Mouse (Mus musculus): ENCODE results near the gene Slc35c1.

Slc35c1 gene

GRCm38 (mm10) chr2:92474920-92475319 is 14.6 kb upstream of the Slc35c1 start:
- DNase-seq = no peak

DNA sequence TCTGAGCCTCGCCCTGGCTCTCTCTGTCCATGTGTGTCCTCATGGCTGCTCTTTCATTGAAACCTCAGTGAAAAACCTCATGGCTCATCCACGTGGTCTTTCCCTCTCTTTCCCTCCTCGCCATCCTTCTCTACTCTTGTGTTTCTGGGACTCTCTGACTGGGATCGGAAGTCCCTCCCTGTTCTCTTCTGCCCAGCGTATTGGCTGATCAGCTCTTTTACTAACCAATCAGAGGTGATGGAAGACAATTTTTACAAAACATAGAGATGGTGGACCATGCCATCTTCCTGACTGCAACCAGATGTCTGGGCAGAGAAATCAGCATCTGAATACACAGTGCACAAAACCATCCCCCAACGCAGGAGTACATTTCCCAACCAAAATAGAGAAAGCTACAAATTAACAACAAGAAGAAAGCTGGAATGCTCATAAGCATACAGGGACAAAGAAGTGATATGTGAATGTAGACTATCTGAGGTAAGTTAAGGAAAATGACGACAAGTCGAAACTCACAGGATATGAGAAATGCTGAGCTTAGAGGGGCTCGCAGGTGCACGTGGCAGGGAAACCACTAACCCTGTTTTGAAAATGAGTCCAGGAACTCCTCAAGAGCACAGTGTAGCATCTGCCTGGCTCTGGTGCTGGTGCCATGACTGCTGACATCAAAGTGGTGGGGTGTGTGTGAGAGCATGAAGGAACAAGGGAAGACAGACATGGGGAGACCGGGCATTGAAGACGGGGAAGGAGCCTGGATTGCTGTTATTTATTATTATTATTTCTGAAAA is 11.7 kb upstream of the Slc35c1 start:
- no peak for DNase-seq

- DNase-seq = no peak
Observed at GRCm38 (mm10) chr2:92464690-92465089, 4.4 kb upstream of the Slc35c1 start.

- DNase-seq = no peak
Observed at GRCm38 (mm10) chr2:92461215-92461614, 877 bp upstream of the Slc35c1 start.

GRCm38 (mm10) chr2:92459141-92459920 is 1.0 kb downstream of the Slc35c1 start:
- peak; percentile 88 for DNase-seq

DNA sequence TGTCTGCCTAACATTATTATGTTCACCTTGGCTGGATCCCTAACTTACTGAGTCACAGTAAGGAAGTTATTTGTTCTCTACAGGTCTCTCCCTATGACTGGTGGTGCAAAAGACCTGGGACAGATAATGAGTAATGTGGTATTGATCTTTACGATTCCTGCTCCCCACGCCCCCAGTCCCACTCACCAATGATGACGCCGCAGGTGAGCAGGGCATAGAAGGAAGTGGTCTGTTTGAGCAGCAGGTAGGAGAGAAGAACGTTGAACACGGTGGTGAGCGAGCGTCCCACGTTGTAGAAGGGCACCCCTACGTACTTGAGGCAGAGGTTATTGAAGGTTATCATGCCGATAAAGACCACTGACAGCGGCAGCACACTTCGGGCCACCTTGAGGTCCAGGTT is 1.9 kb downstream of the Slc35c1 start:
- no peak for DNase-seq

- no peak for DNase-seq
Observed at GRCm38 (mm10) chr2:92456970-92457530, 3.3 kb downstream of the Slc35c1 start.

GRCm38 (mm10) chr2:92455704-92456103 is 4.6 kb downstream of the Slc35c1 start:
- no peak for DNase-seq

- no peak for DNase-seq
Observed at GRCm38 (mm10) chr2:92454166-92454565, 6.2 kb downstream of the Slc35c1 start.

DNA sequence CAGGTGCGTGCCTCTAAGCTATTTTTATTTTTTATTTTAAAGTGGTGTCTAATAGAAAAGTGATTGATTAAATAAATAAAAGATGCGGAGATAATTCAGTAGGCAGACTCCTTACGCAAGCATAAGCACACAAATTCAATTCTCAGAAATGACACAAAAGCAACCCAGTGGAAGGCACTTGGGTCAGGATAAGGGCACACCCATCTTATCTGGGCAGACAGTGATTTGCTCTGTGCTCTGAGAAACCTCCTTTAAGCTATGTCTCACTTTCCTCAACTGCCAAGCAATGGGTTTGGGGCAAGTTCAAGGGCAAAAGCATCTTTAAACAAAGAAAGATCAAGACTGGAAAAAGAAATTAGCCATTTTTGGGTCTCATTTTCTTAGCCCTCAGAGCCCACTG is 9.2 kb downstream of the Slc35c1 start:
- DNase-seq = no peak

- DNase-seq = no peak
Observed at GRCm38 (mm10) chr2:92447121-92447740, 13.1 kb downstream of the Slc35c1 start.

DNA sequence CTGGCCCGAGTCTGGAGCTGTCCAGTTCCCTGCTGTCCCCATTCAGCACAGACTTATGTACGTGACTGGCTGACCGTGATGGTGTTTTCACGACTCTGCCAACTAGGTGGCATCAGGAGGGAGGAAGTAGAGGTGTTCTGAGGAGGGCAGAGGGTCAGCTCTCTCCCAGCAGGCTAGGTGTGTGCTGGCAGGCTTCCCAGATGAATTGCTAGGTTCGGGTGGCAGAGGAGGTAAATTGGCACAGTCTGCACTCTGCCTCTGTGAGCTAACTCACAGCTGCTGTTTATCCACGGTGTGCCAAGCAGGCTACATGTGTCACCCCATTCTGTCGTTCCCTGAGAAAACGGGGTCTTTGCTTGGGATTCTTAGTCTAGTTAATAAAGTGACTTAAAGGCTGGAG is 13.7 kb downstream of the Slc35c1 start:
- DNase-seq = no peak

DNA sequence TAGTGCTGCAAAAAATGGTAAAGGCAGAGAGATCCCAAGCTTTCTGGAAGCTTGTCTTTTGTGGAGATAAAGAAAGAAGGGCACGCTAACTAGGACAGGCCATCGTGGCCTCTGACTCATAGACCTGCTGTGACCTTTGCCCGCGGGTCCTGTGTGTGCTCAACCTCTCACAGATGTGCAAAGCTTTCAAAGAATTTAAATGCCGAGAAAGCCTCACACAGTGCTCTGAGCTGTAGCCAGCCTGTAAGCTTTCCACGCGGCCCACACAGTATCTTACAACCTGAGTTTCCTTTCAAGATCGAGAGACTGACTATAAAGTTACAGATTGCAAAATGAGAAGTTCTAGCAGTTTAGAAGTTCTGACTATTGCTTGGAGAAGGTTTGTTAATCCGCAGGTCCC is 14.4 kb downstream of the Slc35c1 start:
- DNase-seq = no peak

GRCm38 (mm10) chr2:92444376-92444775 is 16.0 kb downstream of the Slc35c1 start:
- no peak for DNase-seq

GRCm38 (mm10) chr2:92443313-92443712 is 17.0 kb downstream of the Slc35c1 start:
- DNase-seq = no peak

DNA sequence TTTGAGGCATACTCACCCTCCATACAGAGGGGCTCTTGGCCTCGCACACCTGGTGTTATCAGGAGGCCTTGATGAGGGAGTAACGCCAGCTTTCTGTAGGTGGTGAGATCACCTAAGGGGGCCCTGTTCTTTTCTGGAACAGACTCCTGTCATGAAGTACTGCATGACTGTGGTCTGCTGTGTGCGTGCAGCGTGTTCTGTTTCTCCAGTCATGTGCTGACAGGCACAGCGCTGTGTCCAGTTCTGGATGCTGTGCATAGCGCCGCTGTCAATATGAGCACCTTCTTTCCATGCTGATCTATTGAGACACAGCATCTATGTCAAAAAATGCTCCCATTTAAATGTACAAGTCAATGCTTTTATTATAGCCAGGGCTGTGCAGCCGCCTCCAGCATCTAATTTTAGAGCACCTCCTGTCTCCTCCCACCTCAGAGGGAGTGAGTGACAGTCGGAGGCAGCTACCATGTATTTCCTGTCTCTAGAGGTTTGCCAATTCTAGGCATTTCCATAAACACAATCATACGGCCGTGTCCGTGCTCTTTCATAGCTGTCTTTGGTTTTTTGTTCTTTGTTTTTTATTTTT is 17.8 kb downstream of the Slc35c1 start:
- DNase-seq = peak; percentile 85

GRCm38 (mm10) chr2:92440432-92440831 is 19.9 kb downstream of the Slc35c1 start:
- no peak for DNase-seq

- DNase-seq = peak; percentile 74
Observed at GRCm38 (mm10) chr2:92438567-92438966, 21.8 kb downstream of the Slc35c1 start.

DNA sequence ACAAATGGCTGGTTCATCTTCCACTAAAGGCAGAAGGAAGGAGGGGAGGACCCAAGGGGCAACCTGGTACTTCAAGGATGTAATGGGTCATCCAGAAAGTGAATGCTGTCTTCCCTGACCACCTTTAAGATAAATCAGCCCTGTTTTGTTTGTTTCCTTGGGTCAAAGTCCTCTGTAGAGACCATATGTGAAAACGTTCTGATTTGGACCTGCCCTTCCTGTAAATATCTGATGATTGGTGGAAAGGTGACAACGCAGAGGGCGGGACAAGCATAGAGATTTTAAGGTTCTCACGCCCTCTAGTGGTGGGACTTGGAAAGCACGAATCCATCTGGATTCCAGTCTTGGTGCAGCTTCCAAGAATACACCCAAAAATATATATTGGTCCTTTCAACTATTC is 22.5 kb downstream of the Slc35c1 start:
- DNase-seq = peak; percentile 83

GRCm38 (mm10) chr2:92437366-92437765 is 23.0 kb downstream of the Slc35c1 start:
- DNase-seq = no peak

DNA sequence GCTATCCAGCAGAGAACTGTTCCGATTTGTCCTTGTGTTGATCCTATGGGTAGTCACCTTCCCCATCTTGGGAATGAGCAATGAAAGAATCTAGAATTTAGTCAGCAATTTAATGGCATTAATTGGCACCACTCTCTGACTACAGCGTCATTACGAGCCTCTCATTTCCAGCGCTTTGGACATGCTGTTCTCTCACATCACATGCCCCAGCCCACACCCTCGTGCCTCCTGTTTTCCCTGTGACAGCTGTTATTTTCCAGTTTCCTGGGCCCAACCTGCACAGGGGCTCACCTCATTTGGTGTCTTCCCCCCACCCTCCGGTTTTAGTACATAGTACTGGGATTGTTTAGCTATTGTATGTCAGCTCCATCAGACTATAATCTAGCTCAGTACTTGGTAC is 25.3 kb downstream of the Slc35c1 start:
- no peak for DNase-seq

- DNase-seq = no peak
Observed at GRCm38 (mm10) chr2:92434375-92434745, 26.0 kb downstream of the Slc35c1 start.
